Mouse (Mus musculus): ENCODE measurements at regions not wholly inside any gene's neighbourhood (a gene's known extent, or its start where the extent isn't known, plus 50 kb on each side); places are given as distances from the start of the nearest gene placed in this dataset.
"Not testable (repeated sequence)": the region's sequence is repeated elsewhere in the genome, so short reads cannot be mapped to it uniquely, and the experiment has no call there.

GRCm38 (mm10) chr14:36155757-36156156 is 61.0 kb downstream of the 4930474N05Rik start:
- DNase-seq = peak; percentile 1

- no peak for DNase-seq
These were observed 61.5 kb downstream of the 4930474N05Rik start for GRCm38 (mm10) chr14:36156175-36156574.

GRCm38 (mm10) chr14:36183701-36184100 is 89.0 kb downstream of the 4930474N05Rik start:
- no peak for DNase-seq

GRCm38 (mm10) chr14:36196517-36196916 is 101.8 kb downstream of the 4930474N05Rik start:
- DNase-seq = no peak

GRCm38 (mm10) chr14:36198396-36198795 is 103.7 kb downstream of the 4930474N05Rik start:
- DNase-seq = no peak

GRCm38 (mm10) chr14:36203855-36204254 is 109.1 kb downstream of the 4930474N05Rik start:
- DNase-seq = no peak

- peak; percentile 74 for DNase-seq
These were observed 118.1 kb downstream of the 4930474N05Rik start for GRCm38 (mm10) chr14:36212830-36213229.

- no peak for DNase-seq
These were observed 151.1 kb downstream of the 4930474N05Rik start for GRCm38 (mm10) chr14:36245849-36246248.

GRCm38 (mm10) chr14:36262126-36262525 is 167.4 kb downstream of the 4930474N05Rik start:
- DNase-seq = peak; percentile 11

- no peak for DNase-seq
These were observed 189.2 kb downstream of the 4930474N05Rik start for GRCm38 (mm10) chr14:36283825-36284414.

GRCm38 (mm10) chr14:36288697-36289286 is 194.1 kb downstream of the 4930474N05Rik start:
- DNase-seq = no peak

- DNase-seq = no peak
These were observed 215.6 kb downstream of the 4930474N05Rik start for GRCm38 (mm10) chr14:36310324-36310723.

GRCm38 (mm10) chr14:36314673-36315072 is 220.0 kb downstream of the 4930474N05Rik start:
- DNase-seq = not testable (repeated sequence)

- DNase-seq = no peak
These were observed 221.8 kb downstream of the 4930474N05Rik start for GRCm38 (mm10) chr14:36316418-36317111.

- peak; percentile 32 for DNase-seq
These were observed 233.7 kb downstream of the 4930474N05Rik start for GRCm38 (mm10) chr14:36328258-36328891.

GRCm38 (mm10) chr14:36340832-36341231 is 246.1 kb downstream of the 4930474N05Rik start:
- DNase-seq = no peak
